Mouse (Mus musculus): ENCODE measurements around the gene Fgfr2. TPM values are rescaled to one million over a fixed set of nuclear protein-coding genes. Genes with fewer than 3 reads are reported as not detected.

Fgfr2 gene
- polyA plus RNA-seq, 1 experiment from 2014 or later: 47.9 TPM

GRCm38 (mm10) chr7:130922981-130923731, 2200.0 kb downstream of the Fgfr2 start:
- H3K27ac ChIP-seq: no peak overlapping the region
- H3K27me3 ChIP-seq: no peaks in the 10 kb centered on the region
- H3K9ac ChIP-seq: no peak overlapping the region
- H3K4me2 ChIP-seq: no peak overlapping the region
- no peaks in the 10 kb centered on the region for H3K36me3 ChIP-seq (ENCODE audit: poor library complexity, severe bottlenecking)
- H3K4me3 ChIP-seq: no peak overlapping the region
- no peak for ATAC-seq
- no peaks in the 10 kb centered on the region for H3K4me1 ChIP-seq
- no peaks in the 10 kb centered on the region; the same call in 1 of the 2 replicates for H3K9me3 ChIP-seq (replicated peaks)
- 75% methylated on average over 13 of the region's 13 CpGs for WGBS

- no peak overlapping the region for H3K4me2 ChIP-seq
- no peak overlapping the region for H3K4me3 ChIP-seq
- H3K4me1 ChIP-seq: no peaks in the 10 kb centered on the region
- 44% methylated on average over 2 of the region's 2 CpGs for WGBS
- no peak overlapping the region for H3K27ac ChIP-seq
- no peak overlapping the region for H3K9ac ChIP-seq
- no peak for ATAC-seq
- no peaks in the 10 kb centered on the region for H3K36me3 ChIP-seq (ENCODE audit: poor library complexity, severe bottlenecking)
- no peaks in the 10 kb centered on the region; the same call in 1 of the 2 replicates for H3K9me3 ChIP-seq (replicated peaks)
- H3K27me3 ChIP-seq: no peaks in the 10 kb centered on the region
Observed at GRCm38 (mm10) chr7:130918260-130918659, 2204.9 kb downstream of the Fgfr2 start.

- Histone ChIP-seq H3K36me3 (ENCODE audit: poor library complexity, severe bottlenecking) (peaks cover 7% of the 10 kb centered on the region), H3K27me3 (no peaks in the 10 kb centered on the region), H3K4me3 (no peak overlapping the region), H3K4me2 (no peak overlapping the region), H3K9ac (no peak overlapping the region), H3K4me1 (no peaks in the 10 kb centered on the region), H3K27ac (no peak overlapping the region), H3K9me3 (replicated peaks) (no peaks in the 10 kb centered on the region)
- ATAC-seq: no peak
- WGBS: 58% methylated on average over 5 of the region's 5 CpGs
Observed at GRCm38 (mm10) chr7:130914693-130915363, 2208.3 kb downstream of the Fgfr2 start.

GRCm38 (mm10) chr7:130910841-130911240, 2212.3 kb downstream of the Fgfr2 start:
- H3K4me3 ChIP-seq: no peak overlapping the region
- H3K9me3 ChIP-seq (replicated peaks): no peaks in the 10 kb centered on the region
- no peak overlapping the region for H3K4me2 ChIP-seq
- H3K4me1 ChIP-seq: no peaks in the 10 kb centered on the region
- no peak overlapping the region for H3K9ac ChIP-seq
- no peak overlapping the region for H3K27ac ChIP-seq
- no peak for ATAC-seq
- WGBS: 95% methylated on average over 14 of the region's 14 CpGs
- no peaks in the 10 kb centered on the region for H3K27me3 ChIP-seq
- peaks cover 10% of the 10 kb centered on the region for H3K36me3 ChIP-seq (ENCODE audit: poor library complexity, severe bottlenecking)

GRCm38 (mm10) chr7:130904571-130905365, 2218.4 kb downstream of the Fgfr2 start:
- Histone ChIP-seq H3K9ac (no peak overlapping the region), H3K9me3 (replicated peaks) (no peaks in the 10 kb centered on the region), H3K4me2 (no peak overlapping the region), H3K27ac (no peak overlapping the region), H3K27me3 (no peaks in the 10 kb centered on the region), H3K36me3 (ENCODE audit: poor library complexity, severe bottlenecking) (peaks cover 24% of the 10 kb centered on the region), H3K4me3 (no peak overlapping the region), H3K4me1 (no peaks in the 10 kb centered on the region)
- no peak for ATAC-seq
- WGBS: 91% methylated on average over 13 of the region's 13 CpGs

- ATAC-seq: no peak
- WGBS: 90% methylated on average over 16 of the region's 16 CpGs
- Histone ChIP-seq H3K4me3 (no peak overlapping the region), H3K4me2 (no peak overlapping the region), H3K36me3 (ENCODE audit: poor library complexity, severe bottlenecking) (peaks cover 21% of the 10 kb centered on the region), H3K4me1 (no peaks in the 10 kb centered on the region), H3K9me3 (replicated peaks) (no peaks in the 10 kb centered on the region), H3K27me3 (no peaks in the 10 kb centered on the region), H3K9ac (no peak overlapping the region), H3K27ac (no peak overlapping the region)
Observed at GRCm38 (mm10) chr7:130903505-130904074, 2219.6 kb downstream of the Fgfr2 start.

- no peak for ATAC-seq
- Histone ChIP-seq H3K4me3 (no peak overlapping the region), H3K4me1 (no peaks in the 10 kb centered on the region), H3K27ac (no peak overlapping the region), H3K27me3 (no peaks in the 10 kb centered on the region), H3K9ac (no peak overlapping the region), H3K36me3 (ENCODE audit: poor library complexity, severe bottlenecking) (peaks cover 21% of the 10 kb centered on the region; the same call in 1 of the 2 replicates), H3K4me2 (no peak overlapping the region), H3K9me3 (replicated peaks) (no peaks in the 10 kb centered on the region)
- 95% methylated on average over 1 of the region's 1 CpGs for WGBS
Observed at GRCm38 (mm10) chr7:130902929-130903328, 2220.2 kb downstream of the Fgfr2 start.

- WGBS: 91% methylated on average over 5 of the region's 5 CpGs
- no peak overlapping the region for H3K9ac ChIP-seq
- ATAC-seq: no peak
Observed at GRCm38 (mm10) chr7:130900233-130900848, 2222.8 kb downstream of the Fgfr2 start.

GRCm38 (mm10) chr7:130898373-130898772, 2224.8 kb downstream of the Fgfr2 start:
- Histone ChIP-seq H3K36me3 (ENCODE audit: poor library complexity, severe bottlenecking) (0 out of 2 replicates have a peak, but pooled peaks cover 2% of the 10 kb centered on the region), H3K4me3 (no peak overlapping the region), H3K27ac (no peak overlapping the region), H3K9me3 (replicated peaks) (no peaks in the 10 kb centered on the region), H3K4me1 (no peaks in the 10 kb centered on the region), H3K4me2 (no peak overlapping the region), H3K9ac (no peak overlapping the region), H3K27me3 (no peaks in the 10 kb centered on the region)
- 81% methylated on average over 4 of the region's 4 CpGs for WGBS
- ATAC-seq: no peak

More at GRCm38 (mm10) chr7:130900233-130900848, 2222.8 kb downstream of the Fgfr2 start:
- H3K27ac ChIP-seq: no peak overlapping the region
- peaks cover 20% of the 10 kb centered on the region; the same call in 1 of the 2 replicates for H3K36me3 ChIP-seq (ENCODE audit: poor library complexity, severe bottlenecking)
- H3K4me3 ChIP-seq: no peak overlapping the region
- no peaks in the 10 kb centered on the region for H3K9me3 ChIP-seq (replicated peaks)
- no peak overlapping the region for H3K4me2 ChIP-seq
- no peaks in the 10 kb centered on the region for H3K27me3 ChIP-seq
- H3K4me1 ChIP-seq: no peaks in the 10 kb centered on the region

GRCm38 (mm10) chr7:130897201-130897600, 2225.9 kb downstream of the Fgfr2 start:
- H3K4me3 ChIP-seq: no peak overlapping the region
- H3K4me1 ChIP-seq: no peaks in the 10 kb centered on the region
- H3K27ac ChIP-seq: no peak overlapping the region
- no peaks in the 10 kb centered on the region for H3K27me3 ChIP-seq
- H3K9me3 ChIP-seq (replicated peaks): no peaks in the 10 kb centered on the region
- no peak for ATAC-seq
- peaks cover 7% of the 10 kb centered on the region; the same call in 1 of the 2 replicates for H3K36me3 ChIP-seq (ENCODE audit: poor library complexity, severe bottlenecking)
- 86% methylated on average over 10 of the region's 10 CpGs for WGBS
- no peak overlapping the region for H3K9ac ChIP-seq
- no peak overlapping the region for H3K4me2 ChIP-seq

GRCm38 (mm10) chr7:130896064-130896463, 2227.1 kb downstream of the Fgfr2 start:
- Histone ChIP-seq H3K4me1 (no peaks in the 10 kb centered on the region), H3K4me3 (no peak overlapping the region), H3K9ac (no peak overlapping the region), H3K27me3 (no peaks in the 10 kb centered on the region), H3K27ac (no peak overlapping the region), H3K4me2 (no peak overlapping the region), H3K36me3 (ENCODE audit: poor library complexity, severe bottlenecking) (peaks cover 7% of the 10 kb centered on the region; the same call in 1 of the 2 replicates), H3K9me3 (replicated peaks) (no peaks in the 10 kb centered on the region)
- no peak for ATAC-seq
- 66% methylated on average over 3 of the region's 3 CpGs for WGBS

Data from forebrain, embryonic 13.5 days (tissue).